Mouse (Mus musculus) stomach, postnatal 0 days (tissue): Measurements from ENCODE around the gene Hoxa5.

Experiments used
- CTCF ChIP-seq: IDR thresholded peaks from 2 replicates; pipeline ENCODE4 v1.5.1; 2016; ENCODE audit warnings: antibody characterized with exemption, low read depth, mild to moderate bottlenecking, moderate library complexity
- EP300 ChIP-seq: optimal IDR thresholded peaks from 2 replicates; pipeline ENCODE3; 2016; ENCODE audit warnings: antibody characterized with exemption

GRCm38 (mm10) chr6:52166431-52167077 lies 37.8 kb downstream of the Hoxa5 start:
- TF ChIP-seq CTCF: no peak
- TF ChIP-seq EP300: no peak
